27 mouse cellular contexts compared by ENCODE assay signal in the genomic region with DNA sequence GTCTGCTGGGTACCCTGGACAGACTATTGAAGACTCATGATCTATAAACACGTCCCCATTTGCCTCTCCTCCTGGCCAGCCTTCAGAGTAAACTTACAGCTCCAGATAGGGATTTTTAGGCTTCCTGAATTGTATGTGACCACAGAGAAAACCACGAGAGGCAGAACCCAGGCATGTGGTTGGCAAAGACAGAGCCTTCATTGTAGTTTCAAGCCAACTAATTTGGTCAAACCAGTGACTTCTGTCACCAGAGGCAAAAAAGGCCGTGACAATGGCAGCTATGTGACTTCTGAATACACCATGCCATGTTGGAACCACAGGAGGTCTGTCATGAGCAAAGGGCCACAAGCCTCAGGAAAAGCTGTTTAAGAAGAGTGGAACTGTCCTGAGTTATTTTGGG. TPM values are rescaled to one million over a fixed set of nuclear protein-coding genes. Genes with fewer than 3 reads are reported as not detected.
DNase-seq lines count a peak whose midpoint lies in the region; ATAC-seq and TF ChIP-seq lines count a peak whose summit lies in the region.
"Had no signal": no experiment of that assay in that cellular context is flagged by ENCODE, and none has a peak within 500 bp of the region (broad histone marks: within the 10 kb centered on the region; RNA-seq: fewer than 3 reads in every experiment).

No protein-coding gene starts in this region.

- no peak for TF ChIP-seq CTCF in midbrain, postnatal 0 days (IDR thresholded peaks at IDR 0.05)

- peak overlapping the region; percentile 13; the same call in 1 of the 2 replicates for H3K27ac ChIP-seq in midbrain, postnatal 0 days (ENCODE audit: low read depth, low read length)
- no peak overlapping the region for H3K27ac ChIP-seq in midbrain, embryonic 15.5 days
- H3K27ac ChIP-seq in brown adipose tissue, adult 24 weeks (replicated peaks; ENCODE audit: low read depth, low read length), result 0 out of 2 replicates have a peak overlapping the region, but pooled peaks have one; percentile 8
- H3K27ac ChIP-seq: forebrain, embryonic 10.5 days; forebrain, embryonic 13.5 days; gastrocnemius, adult 2 months; hindbrain, embryonic 10.5 days; hindbrain, embryonic 13.5 days had no signal

- H3K4me3 ChIP-seq in midbrain, postnatal 0 days (ENCODE audit: low read depth, low read length), result no peak overlapping the region
- no peak overlapping the region for H3K4me3 ChIP-seq in midbrain, embryonic 15.5 days
- H3K4me3 ChIP-seq in brown adipose tissue, adult 24 weeks (ENCODE audit: insufficient read depth, low read depth, low read length), result no peak overlapping the region
- no peak overlapping the region for H3K4me3 ChIP-seq in myocyte
- H3K4me3 ChIP-seq: forebrain, embryonic 10.5 days; forebrain, embryonic 13.5 days; gastrocnemius, adult 2 months; hindbrain, embryonic 10.5 days; hindbrain, embryonic 13.5 days had no signal

- 67% methylated on average over 3 of the region's 3 CpGs for WGBS in midbrain, postnatal 0 days
- 78% methylated on average over 3 of the region's 3 CpGs for WGBS in midbrain, embryonic 15.5 days

- no peak for TF ChIP-seq POLR2A in myocyte (IDR thresholded peaks at IDR 0.05; ENCODE audit: insufficient read length, low read depth)

- no peaks in the 10 kb centered on the region for H3K27me3 ChIP-seq in midbrain, postnatal 0 days (ENCODE audit: insufficient read depth, low read length)
- H3K27me3 ChIP-seq in midbrain, embryonic 15.5 days (replicated peaks), result no peaks in the 10 kb centered on the region
- no peaks in the 10 kb centered on the region for H3K27me3 ChIP-seq in myocyte (ENCODE audit: control insufficient read depth, insufficient read depth, insufficient read length)
- H3K27me3 ChIP-seq: forebrain, embryonic 13.5 days; hindbrain, embryonic 13.5 days had no signal

- no peak overlapping the region for H3K4me2 ChIP-seq in midbrain, postnatal 0 days (ENCODE audit: low read depth, low read length, poor library complexity, severe bottlenecking)
- no peak overlapping the region for H3K4me2 ChIP-seq in midbrain, embryonic 15.5 days
- peak overlapping the region; percentile 57 for H3K4me2 ChIP-seq in myocyte (ENCODE audit: low read depth)
- H3K4me2 ChIP-seq: forebrain, embryonic 13.5 days; heart, embryonic 11.5 days; hindbrain, embryonic 13.5 days had no signal

- peaks cover 52% of the 10 kb centered on the region for H3K79me2 ChIP-seq in myocyte (ENCODE audit: control insufficient read depth, insufficient read depth)

- DNase-seq in midbrain, postnatal 0 days (ENCODE audit: low spot score), result no peak
- DNase-seq in Muller cell, postnatal 12 days (ENCODE audit: inconsistent ontology term), result peak; percentile 76
- no peak for DNase-seq in heart, postnatal 14 days
- no peak for DNase-seq in right cerebral cortex, adult 2 months (ENCODE audit: low spot score in 2 of 2)
- DNase-seq: adrenal gland, adult 8-10 months; adrenal gland, postnatal 25 days; B cell, adult 2 months; cerebellum, adult 11-12 months; cerebellum, adult 8-10 months; cerebellum, postnatal 36 days; gastrocnemius, adult 2 months; gastrocnemius, postnatal 14 days; heart, adult 11 months; heart, postnatal 36 days had no signal

- H3K36me3 ChIP-seq in midbrain, postnatal 0 days (ENCODE audit: insufficient read depth, low read length), result no peaks in the 10 kb centered on the region
- H3K36me3 ChIP-seq in midbrain, embryonic 15.5 days (replicated peaks), result no peaks in the 10 kb centered on the region
- H3K36me3 ChIP-seq in myocyte (ENCODE audit: control insufficient read depth, insufficient read depth), result no peaks in the 10 kb centered on the region
- H3K36me3 ChIP-seq: forebrain, embryonic 10.5 days; G1E; hindbrain, embryonic 10.5 days; hindbrain, embryonic 13.5 days had no signal

- no peak overlapping the region for H3K9ac ChIP-seq in midbrain, postnatal 0 days (replicated peaks; ENCODE audit: low read length, poor library complexity, severe bottlenecking)
- H3K9ac ChIP-seq in midbrain, embryonic 15.5 days, result no peak overlapping the region
- H3K9ac ChIP-seq: forebrain, embryonic 13.5 days; hindbrain, embryonic 13.5 days had no signal

- H3K9me3 ChIP-seq in midbrain, postnatal 0 days (ENCODE audit: low read length), result no peaks in the 10 kb centered on the region
- H3K9me3 ChIP-seq in midbrain, embryonic 15.5 days, result no peaks in the 10 kb centered on the region
- H3K9me3 ChIP-seq: forebrain, embryonic 10.5 days; forebrain, embryonic 13.5 days; G1E; hindbrain, embryonic 10.5 days; hindbrain, embryonic 13.5 days had no signal

- intact Hi-C loops in heart, postnatal 14 days (cut with DNase I), result no loop called here

- no peak for ATAC-seq in midbrain, postnatal 0 days (ENCODE audit: low FRiP score)
- ATAC-seq in midbrain, embryonic 15.5 days (replicated peaks), result no peak
- ATAC-seq in inflammation-experienced regulatory T-cells, adult 6 months, result no peak
- ATAC-seq: forebrain, embryonic 13.5 days; forebrain, embryonic 16.5 days; hindbrain, embryonic 16.5 days; intestine, embryonic 16.5 days had no signal

- H3K4me1 ChIP-seq in midbrain, postnatal 0 days (ENCODE audit: insufficient read depth, low read length), result no peaks in the 10 kb centered on the region
- H3K4me1 ChIP-seq in midbrain, embryonic 15.5 days, result peaks cover 9% of the 10 kb centered on the region
- H3K4me1 ChIP-seq in brown adipose tissue, adult 24 weeks (ENCODE audit: control insufficient read depth, insufficient read depth, insufficient read length, low read length), result peaks cover 41% of the 10 kb centered on the region

- H3ac ChIP-seq in myocyte (ENCODE audit: control insufficient read depth, insufficient read length), result no peak overlapping the region

TF ChIP-seq in myocyte, 11 proteins besides CTCF, POLR2A, EP300 and RAD21:
- TF ChIP-seq USF1 (IDR thresholded peaks at IDR 0.05; ENCODE audit: low read depth) (no peak), CEBPB (IDR thresholded peaks at IDR 0.05; ENCODE audit: insufficient read depth, poor library complexity, severe bottlenecking) (no peak), REST (IDR thresholded peaks at IDR 0.05; ENCODE audit: insufficient read depth, insufficient read length) (no peak), MYOG (IDR thresholded peaks at IDR 0.05; ENCODE audit: control insufficient read depth in 1 of 3, insufficient read depth in 1 of 3, insufficient read length in 2 of 3, low read depth in 2 of 3) (no peak), TCF12 (IDR thresholded peaks at IDR 0.05; ENCODE audit: insufficient read depth, poor library complexity, severe bottlenecking) (no peak), POLR2AphosphoS2 (IDR thresholded peaks at IDR 0.05; ENCODE audit: insufficient read length, low read depth) (no peak), SRF (IDR thresholded peaks at IDR 0.05; ENCODE audit: control insufficient read depth, insufficient read length, low read depth) (no peak), E2F4 (IDR thresholded peaks at IDR 0.05; ENCODE audit: insufficient read depth) (no peak), MAX (IDR thresholded peaks at IDR 0.05; ENCODE audit: low read depth) (no peak), MYOD1 (IDR thresholded peaks at IDR 0.05; ENCODE audit: control insufficient read depth in 1 of 3, insufficient read length in 2 of 3, low read depth in 2 of 3) (no peak), TCF3 (IDR thresholded peaks at IDR 0.05; ENCODE audit: insufficient read length, low read depth) (no peak)

RNA-seq across cellular contexts. Expression of gene Nav1, which starts 18.6 kb away (rescaled TPM):
- total RNA-seq in midbrain, postnatal 0 days (2014; rRNA removed), result 99.1 and 109 TPM in 2 replicates
- 37.3 and 46.5 TPM in 2 replicates for polyA plus RNA-seq in midbrain, postnatal 0 days (2015; fragmentation: Nextera tagmentation; extraction: Ambion mirVana)
- polyA plus RNA-seq in midbrain, embryonic 15.5 days (2015; fragmentation: Nextera tagmentation; extraction: Ambion mirVana), result 52.6 and 59.4 TPM in 2 replicates
- 5.5 and 7.8 TPM in 2 replicates for polyA plus RNA-seq in brown adipose tissue, adult 24 weeks (2012; ENCODE audit: insufficient read depth, insufficient read length, missing spikeins)
- polyA plus RNA-seq in myocyte (2012; fragmentation: generic; extraction: Trizol), result 33.7 TPM
- 10 to 100 TPM; 25.9 to 34.5 TPM for total RNA-seq in heart, postnatal 14 days (2021)
- 1 to 10 TPM in 1 of 3 experiments, under 1 TPM in 2; 0.34 to 1.7 (median 0.43) TPM for polyA plus RNA-seq in inflammation-experienced regulatory T-cells, adult 6 months (2017; shearing (Covaris generic))
- polyA plus RNA-seq: G1E had no signal
